Mouse (Mus musculus): ENCODE data around the gene Olfr643.

Gene Olfr643

GRCm38 (mm10) chr7:104137305-104137704, at the start of gene Olfr643:
Gene Olfr643, minus strand, starts transcription at chr7:104137405.
- CTCF ChIA-PET: no interaction called here

- CTCF ChIA-PET: no interaction called here
Measured at GRCm38 (mm10) chr7:104183292-104183691, 46.1 kb upstream of the Olfr643 start, which contains the start of gene Olfr648. Gene Olfr648, minus strand, starts transcription at chr7:104183392.

GRCm38 (mm10) chr7:104179074-104179473, 41.9 kb upstream of the Olfr643 start:
- CTCF ChIA-PET: no interaction called here

- CTCF ChIA-PET: no interaction called here
Measured at GRCm38 (mm10) chr7:104178422-104179054, 41.3 kb upstream of the Olfr643 start.

- CTCF ChIA-PET: no interaction called here
Measured at GRCm38 (mm10) chr7:104175085-104175484, 37.9 kb upstream of the Olfr643 start.

- CTCF ChIA-PET: no interaction called here
Measured at GRCm38 (mm10) chr7:104169634-104170204, 32.5 kb upstream of the Olfr643 start.

GRCm38 (mm10) chr7:104167105-104167504, 29.9 kb upstream of the Olfr643 start:
- CTCF ChIA-PET: no interaction called here

GRCm38 (mm10) chr7:104150456-104150855, 13.3 kb upstream of the Olfr643 start, which contains the start of gene Ubqlnl:
Gene Ubqlnl, minus strand, starts transcription at chr7:104150556.
- CTCF ChIA-PET: no interaction called here

GRCm38 (mm10) chr7:104143179-104143578, 6.0 kb upstream of the Olfr643 start, which contains the start of gene Ubqln3:
Gene Ubqln3, minus strand, starts transcription at chr7:104143279.
- CTCF ChIA-PET: no interaction called here

GRCm38 (mm10) chr7:104129726-104130125, 7.5 kb downstream of the Olfr643 start, which contains the start of gene Ubqln5:
Gene Ubqln5, minus strand, starts transcription at chr7:104129826.
- CTCF ChIA-PET: no interaction called here

GRCm38 (mm10) chr7:104104757-104104972, 32.5 kb downstream of the Olfr643 start, which contains the start of gene Olfr646:
Gene Olfr646, plus strand, starts transcription at chr7:104104873.
- CTCF ChIA-PET: no interaction called here

GRCm38 (mm10) chr7:104103913-104104756, 33.1 kb downstream of the Olfr643 start:
- CTCF ChIA-PET: no interaction called here

- CTCF ChIA-PET: no interaction called here
Measured at GRCm38 (mm10) chr7:104085365-104085764, 51.8 kb downstream of the Olfr643 start, which contains the start of gene Olfr645. Gene Olfr645, minus strand, starts transcription at chr7:104085465.

- CTCF ChIA-PET: no interaction called here
Measured at GRCm38 (mm10) chr7:104071769-104072168, 65.4 kb downstream of the Olfr643 start, which contains the start of gene Olfr644. Gene Olfr644, minus strand, starts transcription at chr7:104071869.

- CTCF ChIA-PET: no interaction called here
Measured at GRCm38 (mm10) chr7:104061345-104061744, 75.9 kb downstream of the Olfr643 start, which contains the start of gene 4930516K23Rik. Gene 4930516K23Rik, minus strand, starts transcription at chr7:104061445.

GRCm38 (mm10) chr7:104059215-104059614, 78.0 kb downstream of the Olfr643 start:
- CTCF ChIA-PET: no interaction called here

- CTCF ChIA-PET: no interaction called here
Measured at GRCm38 (mm10) chr7:104052566-104052965, 84.6 kb downstream of the Olfr643 start, which contains the start of gene Olfr642. Gene Olfr642, minus strand, starts transcription at chr7:104052666.

- CTCF ChIA-PET: no interaction called here
Measured at GRCm38 (mm10) chr7:104050745-104051144, 86.5 kb downstream of the Olfr643 start.

GRCm38 (mm10) chr7:104035145-104035544, 102.1 kb downstream of the Olfr643 start, which contains the start of gene Olfr641:
Gene Olfr641, plus strand, starts transcription at chr7:104035445.
- CTCF ChIA-PET: no interaction called here

- CTCF ChIA-PET: no interaction called here
Measured at GRCm38 (mm10) chr7:104026978-104027377, 110.2 kb downstream of the Olfr643 start.

- CTCF ChIA-PET: no interaction called here
Measured at GRCm38 (mm10) chr7:104025473-104025872, 111.7 kb downstream of the Olfr643 start, which contains the start of gene Olfr640. Gene Olfr640, minus strand, starts transcription at chr7:104025573.

- CTCF ChIA-PET: no interaction called here
Measured at GRCm38 (mm10) chr7:104021651-104022050, 115.6 kb downstream of the Olfr643 start.
